Mouse (Mus musculus) thymus, postnatal 10 days (tissue): ENCODE data around the gene 2610528A11Rik.
"Not testable (repeated sequence)": the region's sequence is repeated elsewhere in the genome, so short reads cannot be mapped to it uniquely, and the experiment has no call there.

Source experiments
- DNase-seq, 2 experiments: peaks; one replicate each; pipeline ENCODE4 v3.0.0; 2021; ENCODE audit warnings: low spot score in 2 of 2

The 2610528A11Rik gene

GRCm38 (mm10) chr14:37113922-37114321 lies at the start of gene 2610528A11Rik:
Gene 2610528A11Rik (minus strand): TSS chr14:37114022.
- no peak for DNase-seq

GRCm38 (mm10) chr14:37163277-37163956 lies 49.6 kb upstream of the 2610528A11Rik start:
- DNase-seq, result no peak

GRCm38 (mm10) chr14:37154391-37154790 lies 40.6 kb upstream of the 2610528A11Rik start:
- DNase-seq, result no peak

GRCm38 (mm10) chr14:37139051-37139710 lies 25.4 kb upstream of the 2610528A11Rik start:
- no peak for DNase-seq

- not testable (repeated sequence) for DNase-seq
Measured at GRCm38 (mm10) chr14:37137596-37137995, 23.8 kb upstream of the 2610528A11Rik start.

- DNase-seq, result no peak
Measured at GRCm38 (mm10) chr14:37136110-37136509, 22.3 kb upstream of the 2610528A11Rik start.

GRCm38 (mm10) chr14:37135671-37136070 lies 21.8 kb upstream of the 2610528A11Rik start:
- no peak for DNase-seq

GRCm38 (mm10) chr14:37135127-37135593 lies 21.3 kb upstream of the 2610528A11Rik start, which contains the start of gene Ghitm:
Gene Ghitm (minus strand): TSS chr14:37135272.
- DNase-seq, result peak; percentile 92 to 93

GRCm38 (mm10) chr14:37134304-37135126 lies 20.7 kb upstream of the 2610528A11Rik start:
- DNase-seq, result no peak

GRCm38 (mm10) chr14:37127652-37128051 lies 13.8 kb upstream of the 2610528A11Rik start:
- peak in 1 of 2 experiments; percentile 28 for DNase-seq

GRCm38 (mm10) chr14:37119233-37119632 lies 5.4 kb upstream of the 2610528A11Rik start:
- DNase-seq, result no peak

GRCm38 (mm10) chr14:37112931-37113330 lies 891 bp downstream of the 2610528A11Rik start:
- DNase-seq, result no peak

GRCm38 (mm10) chr14:37111371-37111770 lies 2.5 kb downstream of the 2610528A11Rik start:
- no peak for DNase-seq

GRCm38 (mm10) chr14:37110456-37110855 lies 3.4 kb downstream of the 2610528A11Rik start:
- DNase-seq, result no peak

GRCm38 (mm10) chr14:37109975-37110374 lies 3.8 kb downstream of the 2610528A11Rik start:
- DNase-seq, result no peak

- no peak for DNase-seq
Measured at GRCm38 (mm10) chr14:37109460-37109859, 4.4 kb downstream of the 2610528A11Rik start.

- no peak for DNase-seq
Measured at GRCm38 (mm10) chr14:37105846-37106245, 8.0 kb downstream of the 2610528A11Rik start.

- DNase-seq, result no peak
Measured at GRCm38 (mm10) chr14:37104747-37105146, 9.1 kb downstream of the 2610528A11Rik start.

GRCm38 (mm10) chr14:37102484-37102883 lies 11.3 kb downstream of the 2610528A11Rik start:
- DNase-seq, result no peak

GRCm38 (mm10) chr14:37101531-37101930 lies 12.3 kb downstream of the 2610528A11Rik start:
- DNase-seq, result no peak

- no peak for DNase-seq
Measured at GRCm38 (mm10) chr14:37097956-37098530, 15.8 kb downstream of the 2610528A11Rik start, which contains the start of gene Cdhr1. Gene Cdhr1 (minus strand): TSS chr14:37098347.

GRCm38 (mm10) chr14:37095556-37095955 lies 18.3 kb downstream of the 2610528A11Rik start:
- DNase-seq, result no peak
